Mouse (Mus musculus): ENCODE measurements at regions not wholly inside any gene's neighbourhood (a gene's known extent, or its start where the extent isn't known, plus 50 kb on each side); places are given as distances from the start of the nearest gene placed in this dataset.

DNA sequence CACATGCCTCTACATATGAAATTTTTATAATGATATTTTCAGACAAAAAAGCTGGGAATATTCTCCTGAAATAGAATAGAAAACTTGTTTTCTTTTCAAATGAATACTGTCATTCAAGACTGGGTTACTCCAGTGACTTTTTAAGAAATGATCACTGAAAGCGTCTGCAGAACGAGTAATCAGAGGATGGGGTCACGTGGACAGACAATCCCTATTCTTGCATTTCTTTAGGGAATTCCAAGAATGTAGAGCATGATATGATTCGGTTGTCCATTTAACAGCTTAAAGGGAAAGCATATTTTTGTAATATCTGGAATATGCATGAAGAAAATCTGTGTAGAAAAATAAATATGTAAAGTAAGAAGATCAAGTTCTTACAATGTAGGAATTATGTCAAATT lies 65.6 kb downstream of the 4933402N22Rik start:
- in situ Hi-C loops (cut with MboI; ENCODE audit: low pct_unique_long_range_greater_than_20kb in 1 of 2, low sequenced_read_pairs in 2 of 2, unreplicated experiment in 1 of 2): no loop called here

DNA sequence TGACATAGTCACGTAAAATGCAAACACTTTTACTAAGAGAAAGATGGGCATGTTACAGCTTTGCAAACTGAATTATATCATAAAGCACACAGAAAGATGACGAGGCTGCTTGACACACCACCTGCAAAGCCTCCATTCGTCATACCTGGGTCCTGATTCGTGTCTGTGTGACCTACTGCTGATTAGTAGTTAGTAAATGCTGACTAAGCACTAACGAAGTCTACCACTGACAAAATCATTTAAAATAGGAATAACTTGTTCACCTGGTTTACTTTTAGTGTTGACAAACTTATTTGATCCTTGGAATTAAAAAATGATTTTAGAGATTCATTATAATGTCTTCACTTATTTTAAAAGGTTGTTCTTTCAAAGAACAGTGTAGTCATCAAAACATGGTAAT lies 71.3 kb downstream of the 4933402N22Rik start:
- in situ Hi-C loops (cut with MboI; ENCODE audit: low pct_unique_long_range_greater_than_20kb in 1 of 2, low sequenced_read_pairs in 2 of 2, unreplicated experiment in 1 of 2): no loop called here

DNA sequence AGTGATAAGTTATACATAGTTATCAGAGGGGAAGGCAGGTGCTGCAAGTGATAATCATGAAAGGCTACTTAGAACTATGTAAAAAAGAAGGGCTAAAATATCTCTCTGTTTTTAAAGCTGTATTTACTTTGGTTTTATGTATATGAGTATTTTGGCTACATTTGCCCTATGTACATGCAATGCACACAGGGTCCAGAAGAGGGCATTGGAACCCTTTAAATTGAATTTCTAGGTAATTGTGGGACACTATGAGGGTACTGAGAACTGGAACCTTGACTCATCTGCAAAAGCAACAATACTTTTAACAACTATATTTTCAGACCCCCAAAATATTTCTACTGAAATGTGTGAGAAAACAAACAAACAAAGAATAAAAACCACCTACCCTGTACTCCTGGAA lies 82.9 kb downstream of the 4933402N22Rik start:
- in situ Hi-C loops (cut with MboI; ENCODE audit: low pct_unique_long_range_greater_than_20kb in 1 of 2, low sequenced_read_pairs in 2 of 2, unreplicated experiment in 1 of 2): no loop called here

DNA sequence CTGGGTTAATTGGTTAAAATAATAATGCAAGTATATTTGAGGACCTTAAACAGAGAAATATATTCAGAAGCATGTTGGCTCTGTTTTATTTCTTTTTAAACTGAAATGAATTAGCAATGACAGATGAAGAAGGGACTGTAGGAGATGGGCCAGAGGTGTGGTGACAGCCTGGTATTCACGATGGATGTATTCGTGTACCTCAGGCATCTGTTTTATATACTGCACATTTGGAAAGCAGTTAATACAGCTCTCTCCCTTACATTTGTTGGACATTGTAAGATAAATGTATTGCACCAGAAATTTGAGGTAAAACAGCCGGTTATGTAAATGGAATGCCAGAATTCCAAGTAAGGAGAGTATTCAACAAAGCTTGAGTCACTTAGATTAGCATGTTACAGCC lies 88.6 kb downstream of the 4933402N22Rik start:
- in situ Hi-C loops (cut with MboI; ENCODE audit: low pct_unique_long_range_greater_than_20kb in 1 of 2, low sequenced_read_pairs in 2 of 2, unreplicated experiment in 1 of 2): no loop called here

DNA sequence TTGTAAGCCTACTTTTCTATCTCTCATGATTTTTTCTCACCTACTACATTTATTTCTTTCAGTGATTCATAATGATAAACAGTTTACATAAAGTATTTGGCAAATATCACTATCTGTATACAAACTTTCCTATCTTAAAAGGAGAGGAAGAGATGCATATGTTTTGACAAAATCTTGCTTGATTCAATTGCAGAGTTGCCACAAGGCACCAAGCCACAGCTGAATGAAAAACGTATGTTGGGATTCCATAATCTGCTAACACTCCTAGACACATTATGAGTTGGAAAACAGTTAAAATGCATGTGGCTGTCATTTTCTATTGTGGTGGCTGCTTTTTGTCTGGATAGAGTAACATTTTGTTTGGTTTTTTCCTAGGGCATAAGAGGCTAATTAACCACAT lies 98.5 kb downstream of the 4933402N22Rik start:
- in situ Hi-C loops (cut with MboI; ENCODE audit: low pct_unique_long_range_greater_than_20kb in 1 of 2, low sequenced_read_pairs in 2 of 2, unreplicated experiment in 1 of 2): no loop called here

DNA sequence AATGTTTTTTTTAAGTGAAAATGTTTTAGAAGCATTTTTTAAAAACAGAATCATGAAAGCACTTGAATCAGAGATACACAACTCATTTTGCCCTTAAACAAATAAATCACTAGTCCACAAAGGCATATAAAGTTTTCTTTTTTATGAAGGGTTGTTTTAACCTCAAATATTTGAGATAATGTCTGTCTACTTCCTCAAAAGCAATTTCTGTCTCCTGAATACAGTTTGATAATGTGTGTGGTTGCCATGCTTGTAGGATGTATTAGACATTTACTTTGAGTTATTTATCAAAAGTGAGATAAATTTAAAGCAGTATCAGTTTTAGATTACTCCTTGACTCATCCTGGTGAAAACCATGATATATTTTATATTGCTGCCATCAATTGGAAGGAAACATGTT lies 102.6 kb downstream of the 4933402N22Rik start:
- in situ Hi-C loops (cut with MboI; ENCODE audit: low pct_unique_long_range_greater_than_20kb in 1 of 2, low sequenced_read_pairs in 2 of 2, unreplicated experiment in 1 of 2): no loop called here

DNA sequence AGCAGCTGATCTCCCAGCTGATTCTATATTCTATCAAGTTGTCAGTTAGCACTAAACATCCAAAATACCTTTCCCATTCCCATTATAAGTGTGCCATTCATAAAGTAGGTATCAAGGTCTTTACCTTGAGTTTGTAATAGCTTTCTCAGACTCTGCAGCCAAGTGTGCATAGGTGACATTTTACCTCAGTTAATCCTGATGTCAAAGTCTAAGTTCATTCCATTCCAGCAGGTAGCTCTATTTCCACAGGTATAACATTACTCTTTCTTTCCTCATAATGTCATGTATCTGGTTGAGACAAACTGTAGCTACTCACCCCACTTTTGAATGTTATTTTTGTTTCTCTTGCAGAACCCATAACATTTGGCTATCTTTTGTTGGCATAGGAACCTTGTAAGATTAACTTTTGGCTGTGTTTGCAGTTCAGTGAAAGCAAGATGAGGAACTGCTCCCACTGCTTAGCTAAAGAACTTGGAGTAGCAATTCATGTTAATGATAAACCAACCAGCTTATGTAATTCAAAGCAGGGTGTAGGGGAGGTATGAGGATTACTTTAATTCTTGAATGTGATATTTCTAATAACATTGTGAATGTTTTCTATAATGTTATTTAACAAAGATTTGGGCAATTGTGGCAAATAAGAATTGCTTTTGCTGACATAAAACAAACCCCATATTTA lies 107.0 kb downstream of the 4933402N22Rik start:
- in situ Hi-C loops (cut with MboI; ENCODE audit: low pct_unique_long_range_greater_than_20kb in 1 of 2, low sequenced_read_pairs in 2 of 2, unreplicated experiment in 1 of 2): loop anchor here (25.0 kb wide), 3 partner anchors 162 to 537 kb away; no protein-coding TSS in a partner anchor

DNA sequence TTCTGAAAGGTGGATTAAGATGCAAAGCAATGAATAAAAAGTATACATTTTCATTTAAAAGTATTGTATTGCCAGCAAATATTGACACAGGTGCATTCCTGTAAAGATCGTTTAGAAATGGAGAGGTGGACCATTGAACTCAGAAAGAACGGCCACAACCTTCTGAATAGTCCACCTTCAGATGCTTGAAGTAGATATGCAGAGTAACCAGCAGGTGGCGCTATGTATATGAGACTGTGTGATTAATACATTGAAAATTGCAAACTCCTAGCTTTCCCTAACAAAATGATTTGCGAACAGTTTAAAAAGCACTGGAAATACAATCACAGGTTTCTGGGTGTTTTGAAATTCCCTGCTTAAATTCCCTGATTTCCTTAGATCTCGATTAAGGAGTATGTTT lies 112.2 kb downstream of the 4933402N22Rik start:
- in situ Hi-C loops (cut with MboI; ENCODE audit: low pct_unique_long_range_greater_than_20kb in 1 of 2, low sequenced_read_pairs in 2 of 2, unreplicated experiment in 1 of 2): loop anchor here (25.0 kb wide), 3 partner anchors 157 to 532 kb away; no protein-coding TSS in a partner anchor

DNA sequence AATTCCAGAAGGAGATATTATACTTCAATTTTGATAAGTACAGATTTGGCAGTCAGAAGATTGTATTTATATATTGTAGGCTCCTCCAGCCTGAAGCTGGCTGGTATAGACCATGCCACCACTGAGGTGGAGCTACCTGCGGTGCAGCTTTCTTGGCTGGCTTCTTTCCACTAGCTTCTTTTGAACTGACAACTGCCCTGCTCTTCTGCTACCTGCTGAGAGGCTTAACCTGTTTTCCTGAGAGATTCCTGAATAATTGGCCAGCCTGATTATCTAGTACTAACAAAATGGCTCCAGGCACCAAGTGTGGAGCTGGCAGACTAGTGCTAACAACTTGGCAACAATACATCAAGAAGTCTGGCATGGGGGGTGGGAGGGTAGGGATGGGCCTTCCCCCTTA lies 132.0 kb downstream of the 4933402N22Rik start:
- in situ Hi-C loops (cut with MboI; ENCODE audit: low pct_unique_long_range_greater_than_20kb in 1 of 2, low sequenced_read_pairs in 2 of 2, unreplicated experiment in 1 of 2): loop anchor here (25.0 kb wide), 3 partner anchors 137 to 512 kb away; no protein-coding TSS in a partner anchor

DNA sequence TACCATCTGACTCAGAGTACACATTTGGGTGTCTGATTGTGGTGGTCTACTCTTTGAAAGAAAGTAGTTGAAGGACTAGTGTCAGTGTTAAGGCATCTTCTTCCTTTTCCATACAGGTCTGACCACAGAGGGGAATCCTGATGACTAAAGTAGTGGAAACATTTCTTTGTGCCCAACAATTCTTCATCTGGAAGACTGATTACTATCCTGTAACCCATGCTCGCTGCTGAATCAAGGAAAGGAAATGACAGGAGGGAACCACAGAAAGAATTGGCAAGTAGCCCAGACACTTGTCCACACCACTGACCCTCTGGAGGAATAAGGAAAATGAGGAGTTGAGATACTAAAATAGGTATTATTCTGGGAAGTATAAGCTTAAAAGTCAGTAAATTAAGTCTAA lies 162.3 kb downstream of the 4933402N22Rik start:
- in situ Hi-C loops (cut with MboI; ENCODE audit: low pct_unique_long_range_greater_than_20kb in 1 of 2, low sequenced_read_pairs in 2 of 2, unreplicated experiment in 1 of 2): no loop called here

DNA sequence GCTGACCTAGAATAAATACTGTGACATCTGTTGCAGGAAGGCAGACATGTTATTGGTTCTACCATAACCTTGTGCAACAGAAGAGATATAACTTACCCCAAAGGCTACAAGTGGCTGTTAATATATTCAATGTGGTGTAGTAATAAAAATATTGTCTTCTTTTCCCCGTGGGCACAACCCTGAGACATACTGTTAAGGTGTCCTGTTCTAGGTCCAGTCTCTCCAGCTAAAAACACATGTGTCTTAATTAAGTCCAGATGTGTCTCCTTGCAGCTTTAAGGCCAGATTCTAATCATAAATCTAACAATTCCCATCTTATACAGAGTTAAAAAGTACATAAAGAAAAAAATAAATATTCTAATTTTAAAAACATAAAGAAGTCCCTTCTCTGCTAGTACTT lies 175.8 kb downstream of the 4933402N22Rik start:
- in situ Hi-C loops (cut with MboI; ENCODE audit: low pct_unique_long_range_greater_than_20kb in 1 of 2, low sequenced_read_pairs in 2 of 2, unreplicated experiment in 1 of 2): no loop called here

DNA sequence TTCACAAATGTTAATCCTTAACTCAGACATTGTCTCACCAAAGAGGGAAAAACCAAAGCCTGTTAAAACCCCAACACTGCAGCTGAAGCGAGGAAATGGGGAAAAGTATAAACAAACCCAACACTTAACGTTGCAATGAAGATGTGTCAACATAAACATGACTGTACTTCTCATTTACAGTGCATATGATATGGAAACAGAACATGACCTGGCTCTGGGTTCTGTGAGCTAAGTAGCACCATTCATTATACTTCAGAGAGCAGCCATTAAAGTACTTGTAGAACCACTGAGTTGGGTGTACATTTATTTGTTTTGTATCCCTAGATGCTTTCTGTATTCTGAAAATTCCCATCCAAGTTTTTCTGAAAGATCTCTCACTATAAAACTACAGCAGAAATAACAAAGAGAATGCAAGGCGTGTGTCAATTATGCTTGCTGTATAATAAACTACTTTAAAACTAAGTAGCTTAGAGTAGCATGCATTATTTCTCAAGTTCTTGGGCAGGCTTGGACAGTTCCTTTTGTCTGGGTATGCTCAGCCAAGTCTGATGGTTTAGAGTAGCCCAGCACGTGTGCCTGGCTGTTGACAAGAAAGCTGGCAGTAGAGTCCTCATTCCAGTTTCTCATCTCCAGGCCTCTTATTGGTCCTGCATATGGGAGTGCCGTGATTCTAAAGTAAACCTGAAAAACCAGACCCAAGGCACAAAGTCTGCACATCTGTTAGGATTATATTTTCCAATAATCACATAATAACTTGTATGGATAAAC lies 198.9 kb downstream of the 4933402N22Rik start:
- in situ Hi-C loops (cut with MboI; ENCODE audit: low pct_unique_long_range_greater_than_20kb in 1 of 2, low sequenced_read_pairs in 2 of 2, unreplicated experiment in 1 of 2): no loop called here

DNA sequence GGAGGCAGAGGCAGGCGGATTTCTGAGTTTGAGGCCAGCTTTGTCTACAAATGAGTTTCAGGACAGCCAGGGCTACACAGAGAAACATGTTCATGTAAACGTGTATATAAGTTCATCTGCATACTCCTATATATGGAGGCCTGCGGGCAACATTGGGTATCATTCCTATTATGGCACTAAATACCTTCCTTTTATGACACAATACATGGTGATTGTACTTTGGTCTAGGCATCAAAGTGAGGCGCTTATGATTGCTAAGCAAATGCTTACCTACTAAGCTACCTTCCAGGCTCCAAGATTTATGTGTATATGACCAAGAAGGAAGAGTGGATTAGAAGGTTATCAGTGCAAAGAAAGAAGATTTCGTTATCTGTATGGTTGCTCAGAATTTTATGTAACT lies 207.1 kb downstream of the 4933402N22Rik start:
- in situ Hi-C loops (cut with MboI; ENCODE audit: low pct_unique_long_range_greater_than_20kb in 1 of 2, low sequenced_read_pairs in 2 of 2, unreplicated experiment in 1 of 2): no loop called here

DNA sequence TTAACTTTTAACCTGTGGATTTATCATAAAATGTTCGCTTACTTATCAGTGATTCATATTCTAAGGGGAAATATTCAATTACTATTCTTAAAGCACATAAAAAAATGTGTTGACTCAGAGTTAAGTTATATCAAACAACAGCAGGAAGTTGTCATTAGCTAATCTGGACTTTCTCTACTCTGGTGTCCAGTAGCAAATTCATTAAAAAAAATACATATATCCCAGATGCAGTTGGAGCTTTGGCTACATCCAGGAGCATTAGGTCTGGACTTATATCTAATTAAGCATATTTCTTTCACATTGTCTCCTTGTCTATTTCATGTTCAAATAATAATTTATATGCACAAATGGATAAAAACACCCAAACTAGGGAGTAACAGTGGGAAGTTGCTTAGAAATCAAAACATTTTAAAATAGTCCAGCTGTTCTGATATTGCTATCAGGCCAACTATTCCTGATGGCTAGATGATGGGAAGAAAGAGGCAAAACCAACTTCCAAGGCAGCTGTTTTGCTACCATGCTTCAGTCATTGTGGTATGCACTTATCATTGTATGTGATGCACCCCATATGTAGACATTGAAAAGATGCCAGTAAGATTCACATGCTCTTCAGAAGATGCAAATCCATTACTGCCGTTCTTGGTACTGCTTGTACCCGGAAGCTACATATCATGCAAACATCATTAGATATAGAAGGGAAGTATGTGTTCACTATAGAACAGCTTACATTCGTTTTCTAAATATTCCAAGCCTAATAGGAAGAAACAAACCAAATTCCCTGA lies 209.8 kb downstream of the 4933402N22Rik start:
- in situ Hi-C loops (cut with MboI; ENCODE audit: low pct_unique_long_range_greater_than_20kb in 1 of 2, low sequenced_read_pairs in 2 of 2, unreplicated experiment in 1 of 2): no loop called here

DNA sequence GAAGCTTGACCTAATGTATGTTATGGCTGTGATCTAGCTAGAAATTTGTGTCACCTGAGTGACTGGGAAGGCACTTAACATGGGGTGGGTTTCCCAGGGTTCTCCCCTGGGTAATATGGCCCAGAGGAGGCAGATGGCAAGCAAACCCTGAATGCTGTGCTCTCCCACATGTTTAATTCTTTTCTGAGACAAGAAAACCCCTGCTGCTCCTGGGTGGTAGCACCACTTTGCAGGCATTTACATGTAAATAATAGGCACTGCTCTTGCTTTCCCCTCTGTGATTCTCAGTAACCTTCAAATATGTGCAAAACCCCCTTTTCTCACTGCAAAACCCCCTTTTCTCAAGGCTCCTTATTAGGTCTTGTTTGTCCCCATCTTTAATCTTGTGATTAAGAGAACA lies 221.1 kb downstream of the 4933402N22Rik start:
- in situ Hi-C loops (cut with MboI; ENCODE audit: low pct_unique_long_range_greater_than_20kb in 1 of 2, low sequenced_read_pairs in 2 of 2, unreplicated experiment in 1 of 2): no loop called here

DNA sequence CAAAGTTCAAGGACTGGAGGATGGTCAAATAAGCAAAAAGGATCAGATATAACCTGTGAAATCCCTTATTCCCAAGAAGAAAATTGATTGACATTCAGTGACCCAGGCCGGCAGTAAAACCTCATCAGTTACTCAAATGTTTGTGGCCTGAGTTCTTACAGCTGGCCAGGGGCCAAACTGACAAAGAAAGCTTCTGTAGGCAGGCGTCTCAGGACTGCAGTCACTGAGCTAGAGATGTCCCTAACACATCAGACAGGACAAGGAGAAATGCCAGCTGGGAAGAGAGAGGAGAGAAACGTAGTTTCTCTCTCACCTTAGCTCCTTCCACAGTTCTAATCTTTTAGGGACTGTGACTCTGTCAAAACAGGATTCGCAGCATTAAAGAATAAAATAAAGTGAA lies 229.9 kb upstream of the Sema3d start:
- in situ Hi-C loops (cut with MboI; ENCODE audit: low pct_unique_long_range_greater_than_20kb in 1 of 2, low sequenced_read_pairs in 2 of 2, unreplicated experiment in 1 of 2): no loop called here

DNA sequence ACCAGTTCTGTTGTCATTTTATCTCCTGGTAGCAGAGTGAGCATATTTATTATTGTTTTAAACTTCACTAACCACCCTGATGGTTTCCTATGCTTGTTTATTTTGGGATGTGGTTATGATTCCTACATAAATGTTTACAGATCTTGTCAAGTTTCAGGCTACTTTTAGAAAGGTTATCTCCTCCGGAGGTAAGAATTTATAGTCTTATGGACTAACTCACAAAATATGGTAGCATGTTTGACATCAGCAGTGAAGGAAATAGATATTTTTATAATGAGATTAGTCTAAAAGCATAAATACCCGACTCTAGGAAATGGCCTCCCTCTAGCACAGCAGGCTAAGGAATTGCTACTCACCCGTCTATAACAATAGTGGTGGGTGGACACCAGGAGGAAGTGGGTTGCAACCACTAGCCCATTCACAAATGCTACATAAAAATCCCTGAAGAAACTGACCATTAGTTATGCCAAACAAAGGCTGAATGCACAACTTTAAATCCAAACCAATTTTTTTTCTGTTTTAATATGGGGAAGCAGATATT lies 228.6 kb upstream of the Sema3d start:
- in situ Hi-C loops (cut with MboI; ENCODE audit: low pct_unique_long_range_greater_than_20kb in 1 of 2, low sequenced_read_pairs in 2 of 2, unreplicated experiment in 1 of 2): no loop called here

DNA sequence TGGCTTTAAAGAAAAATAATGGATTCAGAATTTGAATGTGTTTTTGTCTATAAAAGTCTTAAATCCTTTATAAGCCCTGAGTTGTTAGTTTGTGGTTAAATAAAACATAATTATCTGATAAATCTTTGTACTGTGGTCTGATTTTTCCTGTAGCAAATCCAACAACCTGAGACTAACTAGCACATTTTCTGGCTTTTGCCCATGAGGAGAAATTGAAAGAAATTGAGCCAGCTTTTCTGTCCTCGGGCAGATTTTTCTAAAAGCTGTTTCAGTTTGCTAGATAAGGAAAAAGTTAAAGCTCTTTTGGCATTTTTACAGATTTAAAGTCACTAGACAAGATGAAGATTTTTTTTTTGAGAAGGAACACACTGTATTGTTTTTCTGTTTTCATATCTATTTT lies 191.5 kb upstream of the Sema3d start:
- in situ Hi-C loops (cut with MboI; ENCODE audit: low pct_unique_long_range_greater_than_20kb in 1 of 2, low sequenced_read_pairs in 2 of 2, unreplicated experiment in 1 of 2): loop anchor here in 1 of 2 experiments (25.0 kb wide), 1 partner anchor 154 kb away; no protein-coding TSS in a partner anchor

DNA sequence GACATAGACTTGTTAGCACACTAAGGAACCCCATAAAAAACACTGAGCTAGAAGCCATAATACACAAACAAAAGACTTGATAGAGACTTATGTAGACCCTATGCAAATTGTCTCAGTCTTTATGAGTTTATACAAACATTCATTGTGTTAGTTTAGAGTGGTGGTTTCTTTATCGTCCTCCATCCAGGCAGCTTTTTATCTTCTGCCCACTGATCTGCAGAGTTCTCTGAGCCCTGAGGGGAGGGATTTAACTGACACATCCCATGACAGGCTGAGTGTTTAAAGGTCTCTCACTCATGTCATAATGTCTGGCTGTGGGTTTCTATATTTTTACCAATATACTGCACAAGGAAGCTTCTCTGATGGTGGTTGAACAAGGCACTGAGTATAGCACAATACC lies 175.7 kb upstream of the Sema3d start:
- in situ Hi-C loops (cut with MboI; ENCODE audit: low pct_unique_long_range_greater_than_20kb in 1 of 2, low sequenced_read_pairs in 2 of 2, unreplicated experiment in 1 of 2): no loop called here
